Mouse (Mus musculus): Measurements from ENCODE around the gene Phc1. TPM values are rescaled to one million over a fixed set of nuclear protein-coding genes. Genes with fewer than 3 reads are reported as not detected.
A peak's percentile ranks its signal among the peaks of the same experiment; 100 is the strongest.
"Not testable (repeated sequence)": the region's sequence is repeated elsewhere in the genome, so short reads cannot be mapped to it uniquely, and the experiment has no call there.

Gene Phc1
- total RNA-seq (2021) = 10 to 100 TPM; 63.9 to 68.3 TPM
- long read RNA-seq, partial matches to known transcripts = 22 of 32 reads
- long read RNA-seq, other reads (novel, unspliced or antisense) = 5 of 32 reads

GRCm38 (mm10) chr6:122340349-122341000 lies at the start of gene Phc1:
Phc1 (minus strand) TSS chr6:122340561.
- DNase-seq (ENCODE audit: low spot score in 2 of 2) = peak; percentile 22

DNA sequence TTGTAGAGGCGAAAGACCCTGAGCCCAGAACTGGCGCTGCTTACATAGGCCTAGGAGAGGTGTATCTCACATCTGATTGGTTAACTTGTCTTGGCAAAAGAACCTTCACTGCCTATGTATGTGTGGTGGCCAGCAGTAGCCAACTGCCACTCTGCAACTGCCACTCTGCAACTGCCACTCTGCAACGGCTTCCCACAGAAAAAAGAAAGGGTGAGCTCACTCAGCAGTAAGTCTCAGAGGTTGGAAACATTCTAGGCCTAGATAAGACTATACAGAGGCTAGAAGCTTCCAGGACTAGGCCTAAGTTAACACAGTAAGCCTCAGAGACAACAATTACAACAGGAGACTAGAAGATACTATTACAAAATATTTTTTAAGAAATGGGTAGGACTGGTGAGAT lies 49.6 kb upstream of the Phc1 start:
- not testable (repeated sequence) for DNase-seq (ENCODE audit: low spot score in 2 of 2)

DNA sequence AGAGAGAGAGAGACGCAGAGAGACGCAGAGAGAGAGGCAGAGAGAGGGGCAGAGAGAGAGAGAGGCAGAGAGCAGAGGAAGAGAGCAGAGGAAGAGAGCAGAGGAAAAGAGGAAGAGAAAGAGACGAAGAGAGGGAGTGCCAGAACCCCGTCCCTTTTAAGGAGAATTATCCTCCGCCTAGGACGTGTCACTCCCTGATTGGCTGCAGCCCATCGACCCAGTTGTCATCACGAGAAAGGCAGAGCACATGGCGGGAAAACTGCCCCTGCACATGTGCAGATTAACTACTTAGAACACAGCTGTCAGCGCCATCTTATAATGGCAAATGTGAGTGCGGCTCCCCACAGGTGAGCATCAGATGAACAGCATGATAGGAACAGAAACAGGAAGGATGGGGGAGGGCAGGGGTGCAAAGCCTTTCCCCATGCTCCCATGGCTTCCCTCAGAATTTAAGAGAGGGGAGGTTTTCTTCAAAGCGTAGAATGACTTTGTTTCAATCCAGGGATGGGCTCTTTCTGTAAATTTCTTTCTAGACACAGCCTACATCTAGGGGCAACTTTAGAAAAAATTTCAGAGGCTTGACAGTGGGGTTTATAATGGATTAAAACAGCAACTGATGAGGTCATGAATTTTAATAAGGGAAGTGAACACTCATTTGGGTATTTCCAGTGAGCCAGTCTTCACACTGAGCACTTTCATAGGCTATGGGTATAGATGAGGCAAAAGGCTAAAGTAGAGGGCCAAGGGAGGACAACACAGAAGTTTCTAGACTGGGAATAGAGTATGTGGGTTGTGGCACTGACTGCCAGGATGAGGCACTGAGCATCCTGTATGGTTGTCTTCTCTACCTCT lies 47.0 kb upstream of the Phc1 start:
- DNase-seq (ENCODE audit: low spot score in 2 of 2) = not testable (repeated sequence)

- no peak for DNase-seq (ENCODE audit: low spot score in 2 of 2)
These were observed 45.4 kb upstream of the Phc1 start for GRCm38 (mm10) chr6:122385724-122386123.

- DNase-seq (ENCODE audit: low spot score in 2 of 2) = no peak
These were observed 44.5 kb upstream of the Phc1 start for GRCm38 (mm10) chr6:122384886-122385285.

DNA sequence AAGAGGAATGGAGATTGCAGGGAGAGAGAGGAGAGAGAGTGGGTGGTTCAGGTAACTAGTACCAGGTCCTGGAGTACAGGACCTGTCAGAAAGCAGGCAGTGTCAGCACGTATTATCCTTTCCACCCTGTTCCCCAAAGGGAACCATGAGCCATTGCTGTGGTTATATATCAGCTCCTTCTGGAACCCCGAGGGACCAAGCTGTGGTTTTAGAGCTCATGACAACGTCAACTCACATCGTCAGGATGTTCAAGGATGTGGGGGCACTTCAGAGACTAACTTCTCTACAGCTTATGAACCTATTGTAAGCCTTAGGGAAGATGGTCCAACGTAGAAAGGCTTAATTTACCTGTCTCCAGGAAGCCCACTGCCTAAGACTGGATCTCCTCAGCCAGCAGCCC lies 42.9 kb upstream of the Phc1 start:
- no peak for DNase-seq (ENCODE audit: low spot score in 2 of 2)

DNA sequence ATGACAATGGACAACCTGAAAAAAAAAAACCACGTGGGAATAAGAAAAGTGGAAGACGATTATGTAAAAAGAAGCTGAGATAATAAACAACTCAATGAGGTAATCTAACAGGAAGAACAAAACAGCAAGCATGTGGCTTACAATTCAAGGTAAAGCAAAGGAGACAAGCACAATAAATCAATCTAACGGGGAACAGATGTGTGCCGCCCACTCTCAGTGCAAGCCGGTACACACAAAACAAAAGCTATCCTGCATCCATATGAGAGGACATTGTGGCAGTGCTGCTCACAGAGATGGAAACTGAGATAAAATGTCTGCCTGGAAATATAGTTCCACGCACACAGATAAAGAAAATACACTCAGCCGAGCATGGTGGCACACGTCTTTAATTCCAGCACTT lies 41.7 kb upstream of the Phc1 start:
- no peak for DNase-seq (ENCODE audit: low spot score in 2 of 2)

DNA sequence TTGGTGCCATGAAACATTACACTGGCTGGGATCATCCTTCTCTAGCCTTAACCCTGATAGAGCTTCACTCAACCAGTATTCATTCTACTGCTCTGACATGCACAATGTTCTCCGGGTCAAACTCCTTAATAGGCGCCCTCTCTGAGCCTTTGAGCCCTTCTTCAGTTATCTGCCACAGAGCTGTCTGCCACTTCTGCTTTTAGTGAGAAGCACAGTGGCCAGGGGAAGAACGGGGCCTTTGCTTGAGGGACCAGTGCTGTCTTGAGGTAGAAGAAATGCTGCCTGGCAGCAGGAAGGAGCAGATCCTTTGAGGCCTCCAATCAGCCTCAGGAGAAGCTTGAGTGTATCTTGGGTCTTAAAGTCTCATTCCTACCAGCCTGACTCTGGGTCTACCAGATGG lies 27.9 kb upstream of the Phc1 start:
- no peak for DNase-seq (ENCODE audit: low spot score in 2 of 2)

- no peak for DNase-seq (ENCODE audit: low spot score in 2 of 2)
These were observed 26.6 kb upstream of the Phc1 start for GRCm38 (mm10) chr6:122366976-122367375.

GRCm38 (mm10) chr6:122366287-122366686 lies 25.9 kb upstream of the Phc1 start:
- DNase-seq (ENCODE audit: low spot score in 2 of 2) = no peak

GRCm38 (mm10) chr6:122365706-122366105 lies 25.3 kb upstream of the Phc1 start:
- no peak for DNase-seq (ENCODE audit: low spot score in 2 of 2)

DNA sequence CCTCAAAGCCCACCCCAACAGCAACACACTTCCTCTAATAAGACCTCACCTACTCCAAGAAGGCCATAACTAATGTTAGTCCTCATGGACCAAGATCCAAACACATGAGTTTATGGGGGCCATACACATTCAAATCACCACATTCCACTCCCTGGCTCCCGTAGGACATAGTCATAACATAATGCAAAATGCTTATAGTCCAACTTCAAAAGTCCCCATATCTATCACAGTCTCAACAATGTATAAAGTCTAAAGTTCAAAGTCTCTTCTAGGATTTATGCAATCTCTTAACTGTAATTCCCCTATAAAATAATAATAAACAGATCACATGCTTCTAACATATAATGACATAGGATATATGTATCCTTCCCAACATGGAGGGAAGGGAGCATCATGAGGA lies 16.7 kb upstream of the Phc1 start:
- no peak for DNase-seq (ENCODE audit: low spot score in 2 of 2)

GRCm38 (mm10) chr6:122355909-122356308 lies 15.5 kb upstream of the Phc1 start:
- no peak for DNase-seq (ENCODE audit: low spot score in 2 of 2)

- not testable (repeated sequence) for DNase-seq (ENCODE audit: low spot score in 2 of 2)
These were observed 7.0 kb upstream of the Phc1 start for GRCm38 (mm10) chr6:122347326-122347725.

DNA sequence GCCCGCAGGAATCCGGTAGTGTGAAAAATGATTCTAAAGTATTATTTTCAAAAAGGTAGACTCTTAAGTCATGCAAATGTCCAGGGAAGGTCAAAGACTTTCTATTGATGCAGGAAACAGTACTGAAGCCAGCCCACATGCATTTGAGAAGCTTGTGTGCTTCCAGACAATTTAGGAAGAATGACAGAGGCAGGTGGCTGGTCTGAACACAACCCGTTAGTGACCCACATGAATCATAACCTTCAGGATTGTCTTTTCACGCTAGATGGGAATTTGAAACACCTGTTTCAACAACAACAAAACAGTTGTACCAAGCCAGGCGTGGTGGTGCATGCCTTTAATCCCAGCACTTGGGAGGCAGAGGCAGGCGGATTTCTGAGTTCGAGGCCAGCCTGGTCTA lies 6.0 kb upstream of the Phc1 start:
- no peak for DNase-seq (ENCODE audit: low spot score in 2 of 2)

GRCm38 (mm10) chr6:122345731-122346130 lies 5.4 kb upstream of the Phc1 start:
- no peak for DNase-seq (ENCODE audit: low spot score in 2 of 2)

GRCm38 (mm10) chr6:122344386-122345116 lies 4.2 kb upstream of the Phc1 start:
- no peak for DNase-seq (ENCODE audit: low spot score in 2 of 2)

DNA sequence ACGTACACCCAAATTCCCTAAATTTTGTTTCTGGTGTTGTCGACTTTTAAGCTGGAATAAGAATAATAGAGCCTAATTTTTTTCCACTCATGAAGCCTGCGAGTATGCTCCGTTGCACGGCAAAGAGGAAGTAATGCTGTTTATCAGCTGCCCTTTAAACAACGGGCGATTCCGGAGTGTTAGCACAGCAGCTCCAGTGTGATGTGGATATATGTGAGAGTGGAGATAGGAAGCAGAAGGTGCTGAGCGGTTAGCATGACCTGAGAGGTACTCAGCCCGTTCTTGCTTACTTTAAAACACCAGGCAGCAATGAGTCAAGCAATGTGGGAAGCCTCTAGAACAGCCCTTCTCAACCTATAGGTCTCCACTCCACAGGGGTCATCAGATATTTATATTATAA lies 3.4 kb upstream of the Phc1 start:
- no peak for DNase-seq (ENCODE audit: low spot score in 2 of 2)

DNA sequence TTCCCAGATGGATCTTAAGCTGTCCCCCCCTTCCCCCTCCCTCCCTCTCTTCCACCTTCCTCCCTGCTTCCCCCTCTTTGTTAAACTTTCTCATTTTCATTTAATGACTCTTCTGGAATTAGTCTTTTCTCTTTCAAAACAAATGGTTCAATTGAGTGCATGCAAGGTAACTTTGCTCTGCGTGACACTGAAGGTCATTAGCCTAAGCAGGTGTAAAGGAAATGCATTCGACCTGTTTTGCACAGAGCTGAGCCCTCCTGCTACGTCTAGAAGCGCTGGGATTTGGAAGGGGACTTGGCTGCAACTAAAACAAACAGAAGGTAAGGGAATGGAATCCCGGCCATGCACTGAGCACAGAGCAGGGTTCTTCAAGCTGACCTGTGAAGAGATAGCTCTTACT lies 1.8 kb upstream of the Phc1 start:
- no peak for DNase-seq (ENCODE audit: low spot score in 2 of 2)

DNA sequence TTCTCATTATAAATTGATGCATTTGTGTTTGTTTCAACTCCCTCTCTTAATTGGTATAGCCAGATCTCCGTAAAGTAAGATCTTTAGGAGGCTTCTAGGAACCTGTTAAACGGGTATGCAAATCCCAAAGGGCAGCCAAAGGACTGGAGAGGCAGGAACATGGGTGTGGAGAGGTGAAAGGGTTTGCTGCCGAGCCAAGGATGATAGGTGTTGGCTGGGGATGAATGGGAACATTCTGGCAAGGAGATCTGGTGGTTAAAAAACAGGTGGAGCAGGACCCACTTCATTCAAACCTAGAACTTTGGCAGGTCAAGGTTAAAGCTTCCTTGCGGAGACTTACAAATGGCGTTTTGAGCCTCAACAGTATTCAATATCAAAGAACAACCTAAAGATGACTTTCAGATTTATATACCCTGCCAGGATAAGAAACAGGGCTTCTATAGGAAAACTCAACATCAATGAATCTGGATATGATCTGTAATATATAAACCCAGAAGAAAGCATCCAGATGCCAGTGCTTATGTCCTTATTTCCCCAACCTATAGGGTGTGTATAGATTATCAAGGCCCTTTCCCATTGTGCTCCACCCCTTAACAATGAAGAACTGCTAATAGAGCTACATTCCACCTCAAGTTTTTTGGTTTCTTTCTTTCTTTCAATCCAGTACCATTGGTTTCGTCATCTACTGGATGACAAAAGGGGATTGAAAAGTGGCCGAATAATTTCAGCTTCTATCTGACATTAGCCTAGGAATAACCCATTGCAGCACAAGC lies 863 bp upstream of the Phc1 start:
- no peak for DNase-seq (ENCODE audit: low spot score in 2 of 2)
